8 mouse cellular contexts compared by ENCODE assay signal in the genomic region with DNA sequence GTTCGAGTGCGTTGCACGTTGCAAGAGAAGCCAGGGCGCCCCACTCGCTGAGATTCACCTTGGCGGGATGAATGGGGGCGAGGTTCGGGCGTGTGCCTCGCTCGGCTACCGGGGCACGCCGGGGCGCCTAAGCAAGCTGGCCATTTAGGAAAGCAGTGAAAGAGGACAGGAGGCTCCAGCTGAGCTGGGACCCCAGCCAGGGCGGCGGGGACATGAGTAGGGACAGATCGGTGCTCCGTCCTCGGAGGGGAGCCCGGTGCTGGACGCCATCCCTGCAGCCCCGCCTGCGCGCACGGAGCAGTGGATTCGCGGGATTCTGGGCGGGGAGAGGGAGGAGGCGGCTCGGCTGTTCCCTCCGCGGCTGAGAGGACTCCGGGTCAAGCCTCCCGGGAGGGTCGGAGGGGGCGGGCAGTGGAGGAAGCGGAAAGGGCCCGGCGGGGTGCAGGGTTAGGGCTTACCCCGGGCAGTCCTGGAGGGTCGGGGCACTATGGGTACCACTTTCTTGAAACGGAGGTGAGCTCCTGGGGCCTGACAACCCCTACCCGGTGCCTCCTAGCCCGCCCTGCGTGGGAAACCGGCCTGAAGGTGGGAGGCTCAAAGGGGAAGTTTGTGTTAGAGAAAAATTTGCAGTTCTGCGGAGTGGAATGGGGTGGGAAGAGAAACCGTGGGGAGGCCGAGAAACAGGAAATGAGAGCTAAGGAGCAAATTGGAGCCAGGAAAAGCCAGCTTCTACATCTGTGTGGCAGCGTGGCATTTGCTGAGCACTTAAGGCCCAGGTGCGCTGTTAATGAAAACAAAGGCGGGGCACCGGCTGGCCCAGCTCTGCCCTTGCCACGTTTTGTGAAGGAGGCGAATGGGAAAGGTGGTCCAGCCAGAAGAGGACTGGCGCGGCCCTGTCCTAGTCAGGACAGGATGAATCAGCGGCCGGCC. TPM values are rescaled to one million over a fixed set of nuclear protein-coding genes. Genes with fewer than 3 reads are reported as not detected.
DNase-seq lines count a peak whose midpoint lies in the region; ATAC-seq and TF ChIP-seq lines count a peak whose summit lies in the region.

No protein-coding gene starts in this region.

- 0 out of 2 replicates have a peak, but pooled peaks have one; percentile 23 for TF ChIP-seq POLR2A in cortical plate, adult 2 months (IDR thresholded peaks at IDR 0.05; ENCODE audit: extremely low read depth, insufficient read depth, low read length)

- peak overlapping the region; percentile 94 for H3K27ac ChIP-seq in cortical plate, adult 2 months (ENCODE audit: insufficient read depth, low read length)

- H3K4me1 ChIP-seq in cortical plate, adult 2 months (ENCODE audit: control insufficient read depth, insufficient read depth, low read length), result peaks cover 7% of the 10 kb centered on the region; the same call in 1 of the 2 replicates

- DNase-seq in adrenal gland, postnatal 14 days, result peak; percentile 87
- DNase-seq in gastrocnemius, postnatal 14 days, result peak; percentile 87
- peak; percentile 43 for DNase-seq in induced T-regulatory cell, adult 2 months (ENCODE audit: low read depth)
- DNase-seq in left cerebral cortex, postnatal 36 days (ENCODE audit: low spot score in 2 of 2), result peak; percentile 74 to 78
- DNase-seq in mesoderm, embryonic 11.5 days (ENCODE audit: low read depth, low spot score), result peak; percentile 69
- DNase-seq in spleen, adult 12 weeks (ENCODE audit: low spot score), result peak; percentile 2

- intact Hi-C loops in gastrocnemius, postnatal 14 days (cut with DNase I; ENCODE audit: low total_unique reads), result no loop called here
- intact Hi-C loops in left cerebral cortex, postnatal 36 days (cut with DNase I), result loop anchor here (5.0 to 10.0 kb wide), 3 partner anchors 339 to 1366 kb away; a partner anchor contains a TSS

- no peak for TF ChIP-seq CTCF in cortical plate, adult 2 months (IDR thresholded peaks at IDR 0.05; ENCODE audit: extremely low read depth, insufficient read depth, low read length)

- peak overlapping the region; percentile 89 for H3K4me3 ChIP-seq in cortical plate, adult 2 months (ENCODE audit: insufficient read depth, low read length)

- no peak for ATAC-seq in activated CD4-positive, CD25-positive, alpha-beta regulatory T cell, adult 4 months

RNA-seq across cellular contexts. Expression of a gene that starts 1.4 kb away (rescaled TPM):
- total RNA-seq in adrenal gland, postnatal 14 days (2021), result 16.9 and 23.0 TPM in 2 replicates
- polyA plus RNA-seq in cortical plate, adult 2 months (2012; rRNA removed), result 19.5 and 22.4 TPM in 2 replicates
- 10 to 100 TPM in 1 of 2 experiments, 1 to 10 TPM in 1; 9.6 to 10.2 TPM for total RNA-seq in gastrocnemius, postnatal 14 days (2021)
- 10 to 100 TPM; 44.7 to 54.4 TPM for total RNA-seq in left cerebral cortex, postnatal 36 days (2021)
- polyA plus RNA-seq in activated CD4-positive, CD25-positive, alpha-beta regulatory T cell, adult 4 months (2017; shearing (Covaris generic)), result 1 to 10 TPM; 1.7 to 3.1 TPM

Comparison
In these comparisons a context has a peak if more than half of its experiments do, and no peak if none do; other contexts are left out.
1. DNase-seq: peak in every context shown above with its lines; median percentile 87 in adrenal gland, postnatal 14 days; 87 in gastrocnemius, postnatal 14 days; 76 in left cerebral cortex, postnatal 36 days; 69 in mesoderm, embryonic 11.5 days; 43 in induced T-regulatory cell, adult 2 months; 2 in spleen, adult 12 weeks.